Mouse (Mus musculus) bone marrow macrophage, adult 2 months (primary cell): ENCODE data around the gene Pon2.
"Not testable (repeated sequence)": the region's sequence is repeated elsewhere in the genome, so short reads cannot be mapped to it uniquely, and the experiment has no call there.

Source experiments
- CTCF ChIP-seq: IDR thresholded peaks from 2 replicates; pipeline ENCODE4 v1.5.1; 2012; ENCODE audit warnings: low read depth, mild to moderate bottlenecking, low read length, moderate library complexity
- POLR2A ChIP-seq: IDR thresholded peaks from 2 replicates; pipeline ENCODE4 v1.6.1; 2012; ENCODE audit warnings: mild to moderate bottlenecking, low read depth, low read length, borderline replicate concordance

DNA sequence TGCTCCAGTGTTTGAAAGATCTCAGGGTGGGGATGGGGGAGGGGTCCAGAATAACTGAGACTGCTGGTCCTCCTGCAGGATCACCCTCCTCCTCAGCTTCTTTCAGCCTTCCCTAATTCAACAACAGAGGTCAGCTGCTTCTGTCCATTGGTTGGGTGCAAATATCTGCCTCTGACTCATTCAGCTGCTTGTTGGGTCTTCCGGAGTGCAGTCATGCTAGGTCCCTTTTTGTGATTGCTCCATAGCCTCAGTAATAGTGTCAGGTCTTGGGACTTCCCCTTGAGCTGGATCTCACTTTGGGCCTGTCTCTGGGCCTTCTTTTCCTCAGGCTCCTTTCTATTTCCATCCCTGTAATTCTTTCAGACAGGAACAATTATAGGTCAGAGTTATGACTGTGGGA, 41.0 kb upstream of the Pon2 start:
- TF ChIP-seq CTCF, POLR2A: not testable (repeated sequence)
